Mouse (Mus musculus) right cerebral cortex, postnatal 4 days (tissue): ENCODE data around the gene Phykpl.

ENCODE experiments used
- DNase-seq: peaks from one replicate; pipeline ENCODE4 v3.0.0-alpha.2; 2022

The Phykpl gene

GRCm38 (mm10) chr11:51646751-51647667, 62.5 kb downstream of the Phykpl start:
- no peak for DNase-seq

GRCm38 (mm10) chr11:51648566-51648965, 64.0 kb downstream of the Phykpl start:
- DNase-seq, result no peak

GRCm38 (mm10) chr11:51649111-51649888, 64.7 kb downstream of the Phykpl start:
- no peak for DNase-seq

- DNase-seq, result peak; percentile 33
These were observed 65.3 kb downstream of the Phykpl start for GRCm38 (mm10) chr11:51649889-51650199.

- DNase-seq, result peak; percentile 26
These were observed 65.7 kb downstream of the Phykpl start for GRCm38 (mm10) chr11:51650261-51650660.

- peak; percentile 59 for DNase-seq
These were observed 66.3 kb downstream of the Phykpl start, which contains the start of the genes N4bp3 and D930048N14Rik for GRCm38 (mm10) chr11:51650691-51651515. Gene N4bp3, minus strand, starts transcription at chr11:51650842. Gene D930048N14Rik, plus strand, starts transcription at chr11:51650954.

- DNase-seq, result no peak
These were observed 68.4 kb downstream of the Phykpl start for GRCm38 (mm10) chr11:51652889-51653418.

GRCm38 (mm10) chr11:51653736-51654135, 69.2 kb downstream of the Phykpl start:
- DNase-seq, result no peak
